Mouse (Mus musculus) gastrocnemius, postnatal 25 days (tissue): ENCODE measurements around the gene Klhl35. TPM values are rescaled to one million over a fixed set of nuclear protein-coding genes. Genes with fewer than 3 reads are reported as not detected.

Experiments used
- DNase-seq: peaks from one replicate; pipeline ENCODE4 v3.0.0; 2022
- long read RNA-seq, 2 experiments: library from polyadenylated mRNA; stranded (forward); transcript quantifications; one replicate each; pipeline ENCODE4 v2.0.0; 2021
- total RNA-seq, 2 experiments: library from RNA; stranded (reverse); gene quantifications; 1 replicate in 1 of 2; 2 replicates in 1 of 2; pipeline ENCODE4 v1.2.3; 2021

The Klhl35 gene
- not detected for total RNA-seq
- long read RNA-seq, experiment 1, result 0 reads
- long read RNA-seq, experiment 2, result 0 reads

- no peak for DNase-seq
These were observed at the start of gene Klhl35 for GRCm38 (mm10) chr7:99465811-99466210. Gene Klhl35, plus strand, starts transcription at chr7:99466004.

- DNase-seq, result peak; percentile 57
These were observed 46.5 kb upstream of the Klhl35 start for GRCm38 (mm10) chr7:99419311-99419710.

DNA sequence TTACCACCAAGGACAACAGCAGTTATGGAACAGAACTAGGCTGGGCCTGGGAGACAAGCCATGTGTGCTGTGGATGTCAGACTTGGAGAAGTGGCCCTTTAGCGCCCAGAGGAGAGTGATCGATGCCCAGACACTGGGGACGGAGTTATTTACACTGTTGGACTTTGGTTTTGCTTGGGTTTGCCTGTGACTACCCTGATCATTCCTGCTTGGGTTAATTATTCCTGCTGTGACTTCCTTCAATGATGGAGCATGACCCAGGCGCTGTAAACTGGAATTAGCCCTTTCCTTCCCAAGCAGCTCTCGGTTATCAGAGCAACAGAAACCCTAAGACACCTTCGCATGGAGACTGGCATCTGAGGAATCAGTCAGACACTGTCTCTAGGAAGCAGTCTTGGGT, 44.8 kb upstream of the Klhl35 start:
- no peak for DNase-seq

GRCm38 (mm10) chr7:99424538-99425155, 41.2 kb upstream of the Klhl35 start:
- DNase-seq, result no peak

GRCm38 (mm10) chr7:99425706-99426105, 40.1 kb upstream of the Klhl35 start:
- no peak for DNase-seq

- DNase-seq, result no peak
These were observed 38.8 kb upstream of the Klhl35 start for GRCm38 (mm10) chr7:99427031-99427430.

DNA sequence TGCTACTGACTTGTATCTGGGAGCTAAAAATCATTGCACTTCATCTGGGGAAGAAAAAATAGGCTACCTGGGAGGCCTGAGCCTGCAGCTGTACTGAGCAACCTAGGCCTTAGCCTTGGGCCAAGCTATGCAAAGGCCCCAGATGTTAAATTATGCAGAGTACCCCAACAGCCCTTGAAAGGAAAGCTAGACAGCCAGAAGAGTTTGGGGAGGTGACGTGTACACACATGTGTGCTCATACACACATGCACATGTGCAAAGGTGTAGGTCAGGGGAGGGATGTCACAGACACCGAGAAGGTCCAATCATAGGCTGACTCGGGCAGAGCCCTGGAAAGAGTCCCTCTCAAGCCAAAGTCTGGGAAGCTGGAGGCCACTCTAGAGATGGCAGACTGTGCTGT, 37.8 kb upstream of the Klhl35 start:
- DNase-seq, result no peak

DNA sequence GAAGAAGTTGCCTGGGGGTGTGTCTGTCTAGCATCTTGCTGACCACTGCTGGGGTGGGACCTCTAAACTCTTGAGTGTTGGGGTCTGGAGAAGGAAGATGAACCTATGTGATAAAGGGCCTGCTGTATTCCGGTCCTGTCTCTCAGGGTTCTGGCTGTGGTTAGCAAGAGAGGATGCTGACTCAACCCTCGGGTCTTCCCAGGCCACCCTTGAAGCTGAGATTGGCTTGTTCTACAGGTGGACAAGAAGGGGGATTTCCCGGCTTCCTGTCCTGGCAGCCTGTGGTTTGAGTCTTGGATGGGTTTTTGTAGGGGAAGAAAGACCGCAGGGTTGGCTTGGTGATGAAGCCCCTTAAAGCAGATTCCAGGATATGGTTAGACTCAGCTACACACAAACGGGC, 37.0 kb upstream of the Klhl35 start:
- DNase-seq, result no peak

DNA sequence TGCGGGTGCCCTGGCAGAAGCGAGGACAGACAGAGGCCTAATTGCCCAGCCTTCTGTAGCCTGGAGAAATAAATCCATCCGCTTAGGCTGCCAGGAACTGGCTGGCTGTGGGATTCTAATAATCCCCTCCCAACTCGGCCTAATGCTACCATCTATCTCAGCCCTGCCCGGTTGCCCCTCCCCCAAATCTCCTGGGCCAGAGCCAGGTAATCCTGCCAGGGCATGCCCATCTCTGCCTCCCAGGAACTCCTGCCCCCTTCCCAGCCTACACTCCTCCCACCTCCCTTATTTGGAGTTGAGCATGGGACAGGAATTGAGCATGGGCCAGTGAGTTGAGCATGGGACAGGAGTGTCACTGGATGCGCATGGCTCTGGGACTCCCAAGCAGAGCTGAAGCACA, 36.0 kb upstream of the Klhl35 start:
- no peak for DNase-seq

- DNase-seq, result no peak
These were observed 35.6 kb upstream of the Klhl35 start for GRCm38 (mm10) chr7:99430246-99430645.

DNA sequence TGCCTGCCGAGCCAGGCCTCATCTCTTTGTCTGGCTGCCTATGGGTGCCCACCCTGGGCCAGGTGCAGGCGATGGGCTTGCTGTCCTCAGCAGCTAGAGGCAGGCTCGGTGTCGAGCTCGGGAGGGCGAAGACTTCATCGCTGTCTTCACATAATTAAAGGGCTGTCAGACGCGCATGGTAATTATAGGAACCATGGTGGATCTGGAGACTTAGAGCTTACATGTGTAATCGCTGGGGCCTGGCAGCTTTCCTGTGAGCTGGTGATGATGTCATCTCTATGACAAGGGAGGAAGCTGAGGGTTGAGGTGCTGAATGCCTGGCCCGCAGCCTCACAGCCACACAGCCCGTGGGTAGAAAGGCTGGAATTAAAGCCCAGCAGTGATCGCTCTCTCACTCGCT, 33.6 kb upstream of the Klhl35 start:
- no peak for DNase-seq

DNA sequence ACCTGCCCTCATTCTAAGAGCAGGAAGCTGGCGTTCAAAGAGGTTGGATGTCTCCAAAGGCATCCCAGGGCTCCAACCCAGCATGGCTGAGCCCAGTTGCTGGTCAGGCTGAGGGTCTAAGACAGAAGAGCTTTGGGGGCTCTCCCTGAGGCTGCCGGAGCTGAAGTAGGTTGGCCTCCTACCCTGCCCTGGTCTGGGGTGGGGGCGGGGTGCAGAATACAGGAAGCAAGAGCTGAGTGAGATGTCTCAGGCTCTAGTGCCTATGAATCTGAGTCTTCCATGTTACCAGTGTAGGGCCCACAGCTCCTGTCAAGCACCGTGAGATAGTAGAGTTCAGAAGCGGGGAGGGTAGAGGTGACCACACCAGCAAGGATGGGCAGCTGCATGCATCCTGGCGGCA, 32.9 kb upstream of the Klhl35 start:
- DNase-seq, result no peak

DNA sequence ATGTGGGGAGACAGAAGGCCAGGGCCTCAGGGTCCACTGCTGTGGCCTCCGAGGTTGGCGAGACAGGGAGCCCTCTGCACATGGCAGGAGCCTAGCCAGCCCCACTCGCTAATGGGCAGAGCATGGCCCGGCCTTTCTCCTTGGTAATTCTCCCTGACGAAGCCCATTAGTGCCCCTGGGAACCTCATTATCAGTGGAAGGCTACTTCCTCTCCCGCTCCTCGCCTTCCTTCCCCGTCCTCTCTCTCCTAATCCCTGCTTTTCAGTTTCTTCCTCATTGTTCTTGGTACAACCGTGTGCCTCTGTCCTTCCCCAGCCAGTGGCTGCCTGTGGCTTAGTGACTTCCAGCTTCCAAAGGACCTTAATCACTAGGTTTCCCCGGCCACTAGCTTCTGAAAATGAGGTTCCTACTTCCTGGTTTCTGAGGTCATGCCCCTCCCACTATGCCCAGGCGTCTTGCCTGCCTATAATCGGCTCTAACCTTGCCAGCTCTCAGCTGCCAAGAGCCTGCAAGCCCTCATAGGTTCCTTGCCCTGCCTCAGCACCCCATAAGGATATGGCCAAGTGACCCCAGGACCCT, 31.0 kb upstream of the Klhl35 start:
- DNase-seq, result no peak

DNA sequence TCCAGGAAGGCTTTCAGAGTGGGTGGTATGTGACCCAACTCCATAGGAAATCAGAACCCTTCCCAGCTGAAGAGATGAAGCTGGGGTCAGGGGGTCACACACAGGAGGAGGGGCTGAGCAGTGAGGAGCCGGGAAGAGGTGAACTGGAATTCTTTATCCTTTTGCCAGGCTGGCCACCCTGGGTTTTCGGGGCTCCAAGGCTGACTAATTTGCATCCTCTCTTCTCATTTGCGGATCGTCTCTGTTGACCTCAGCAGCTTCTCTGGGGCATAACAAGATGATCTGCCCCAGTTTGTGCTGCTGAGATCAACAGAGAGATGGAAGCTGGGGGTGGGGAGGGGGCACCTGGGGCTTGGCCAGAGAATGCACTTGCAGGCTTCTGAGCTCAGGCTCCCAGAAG, 29.3 kb upstream of the Klhl35 start:
- no peak for DNase-seq

GRCm38 (mm10) chr7:99438881-99439280, 26.9 kb upstream of the Klhl35 start:
- DNase-seq, result no peak

- peak; percentile 33 for DNase-seq
These were observed 24.2 kb upstream of the Klhl35 start for GRCm38 (mm10) chr7:99441534-99442072.

DNA sequence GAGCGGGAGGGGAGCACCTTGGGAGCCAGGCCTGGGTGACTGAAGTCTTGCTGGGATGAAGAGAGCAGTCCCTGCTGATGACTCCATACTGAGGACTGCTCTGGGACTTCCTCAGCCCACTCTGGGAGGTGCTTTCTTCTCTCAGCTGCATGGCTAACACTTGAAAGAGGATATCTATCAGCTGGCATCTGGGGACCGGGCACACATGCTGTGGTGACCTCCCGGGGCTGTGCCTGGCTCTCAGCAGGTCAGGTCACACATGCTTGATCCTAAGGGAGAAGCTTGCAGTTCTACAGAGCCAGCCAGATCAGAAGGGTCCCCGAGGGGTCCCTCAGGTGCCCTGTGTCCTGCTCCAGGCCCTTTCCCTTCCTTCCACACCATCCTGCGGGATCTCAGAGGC, 22.6 kb upstream of the Klhl35 start:
- no peak for DNase-seq

- DNase-seq, result no peak
These were observed 21.8 kb upstream of the Klhl35 start for GRCm38 (mm10) chr7:99444012-99444411.

DNA sequence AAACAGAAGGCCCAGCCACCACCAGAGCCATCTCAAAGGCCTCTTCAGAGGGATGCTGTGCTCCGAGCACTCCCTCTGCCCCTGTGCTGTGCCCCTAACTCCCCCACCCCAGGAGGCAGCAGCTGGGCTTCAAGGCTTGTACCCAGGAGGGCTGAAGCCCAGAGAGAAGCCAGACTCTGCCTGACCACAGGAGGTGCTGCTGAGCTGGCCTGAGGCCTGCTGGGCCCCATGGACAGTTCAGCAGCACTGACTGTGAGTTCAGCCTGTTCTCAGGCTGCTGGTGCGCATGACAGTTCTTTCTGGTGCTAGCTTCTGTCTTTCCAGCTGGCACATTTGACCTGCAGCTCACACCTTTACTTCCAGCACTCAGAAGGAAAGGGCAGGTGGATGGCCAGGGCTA, 20.0 kb upstream of the Klhl35 start:
- no peak for DNase-seq

DNA sequence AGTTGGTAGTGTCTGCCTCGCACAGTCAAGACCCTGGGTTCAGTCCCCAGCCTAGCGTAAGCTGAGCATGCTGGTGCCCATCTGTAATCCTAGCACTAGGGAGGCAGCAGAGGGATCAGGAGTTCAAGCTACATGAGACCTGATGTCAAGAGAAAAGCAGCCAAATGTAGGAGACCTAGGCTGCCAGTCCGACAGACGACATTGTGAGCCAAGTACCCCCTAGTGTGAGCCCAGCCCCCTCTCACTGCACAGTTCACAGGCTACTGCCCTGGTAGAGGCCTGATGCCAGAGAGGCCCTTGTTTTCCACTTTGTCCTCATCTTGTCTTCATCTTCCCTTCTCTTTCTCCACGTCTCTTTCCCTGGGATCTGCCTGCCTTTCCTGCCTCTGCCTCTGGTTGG, 18.5 kb upstream of the Klhl35 start:
- no peak for DNase-seq

DNA sequence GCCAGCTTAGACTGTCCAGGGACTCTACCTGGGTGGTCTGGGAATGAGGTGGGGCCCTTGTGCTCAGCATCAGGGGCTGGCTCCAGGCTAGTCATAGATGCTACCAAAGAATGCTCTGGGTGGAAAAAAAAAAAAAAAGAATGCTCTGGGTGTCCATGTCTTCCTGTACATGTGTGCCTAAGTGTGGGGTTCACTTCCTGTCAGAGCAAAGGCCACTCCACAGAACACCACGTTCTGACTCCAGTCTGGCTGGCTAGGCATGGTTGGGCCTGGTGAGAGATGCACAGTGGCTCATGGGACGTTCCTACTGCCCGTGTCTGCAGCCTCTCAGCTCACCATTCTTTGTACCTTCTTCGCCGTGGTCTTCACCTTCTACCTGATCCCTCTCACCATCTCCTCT, 17.2 kb upstream of the Klhl35 start:
- no peak for DNase-seq

DNA sequence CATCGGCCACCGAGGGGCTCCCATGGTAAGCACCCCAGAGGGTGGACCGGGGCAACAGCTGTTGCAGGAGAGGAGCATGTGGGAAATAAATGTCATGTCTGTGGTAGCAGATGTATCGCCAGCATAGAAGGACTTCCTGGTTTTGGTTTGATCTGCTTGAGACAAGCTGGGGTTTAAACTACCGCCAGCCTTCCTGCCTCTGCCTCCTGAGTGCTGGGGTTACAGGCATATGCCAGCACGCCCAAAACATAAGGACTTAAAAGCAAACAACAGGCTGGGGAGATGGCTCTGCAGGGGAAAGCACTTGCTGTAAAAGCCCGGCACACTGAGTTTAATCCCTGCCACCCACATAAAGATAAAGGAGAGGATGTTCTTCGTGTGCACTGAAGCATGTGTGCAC, 16.7 kb upstream of the Klhl35 start:
- no peak for DNase-seq

GRCm38 (mm10) chr7:99449751-99450150, 16.1 kb upstream of the Klhl35 start:
- no peak for DNase-seq

- DNase-seq, result peak; percentile 35
These were observed 15.1 kb upstream of the Klhl35 start for GRCm38 (mm10) chr7:99450703-99451102.
